Mouse (Mus musculus) heart, embryonic 13.5 days (tissue): ENCODE results near the gene Ppp1cc. TPM values are rescaled to one million over a fixed set of nuclear protein-coding genes. Genes with fewer than 3 reads are reported as not detected.
"Not testable (repeated sequence)": the region's sequence is repeated elsewhere in the genome, so short reads cannot be mapped to it uniquely, and the experiment has no call there.

ENCODE experiments used
- ATAC-seq: fragments of 200-750 bp; cut with Nextera tagmentation; 2 replicates; pipeline ENCODE4 v1.8.0; 2017; ENCODE audit warnings: moderate TSS enrichment; ENCODE audit not compliant: insufficient number of reproducible peaks, low FRiP score, low TSS enrichment; ENCODE audit errors: extremely low read depth
- H3K27ac ChIP-seq: fragments of 300-500 bp; sonication (generic); replicated peaks from 2 replicates; pipeline ENCODE4 v1.5.1; 2015; ENCODE audit warnings: moderate library complexity, mild to moderate bottlenecking, inconsistent platforms
- H3K27me3 ChIP-seq: fragments of 300-500 bp; sonication (generic); replicated peaks from 2 replicates; pipeline ENCODE4 v1.6.1; 2015; ENCODE audit warnings: mild to moderate bottlenecking, inconsistent platforms
- H3K36me3 ChIP-seq: fragments of 300-500 bp; sonication (generic); 2 replicates; pipeline ENCODE4 v1.6.1; 2015; ENCODE audit warnings: mild to moderate bottlenecking, inconsistent platforms
- H3K4me1 ChIP-seq: fragments of 300-500 bp; sonication (generic); 2 replicates; pipeline ENCODE4 v1.6.1; 2015; ENCODE audit warnings: inconsistent platforms
- H3K4me2 ChIP-seq: fragments of 300-500 bp; sonication (generic); 2 replicates; pipeline ENCODE4 v1.6.1; 2015; ENCODE audit warnings: inconsistent platforms, mild to moderate bottlenecking, moderate library complexity
- H3K4me3 ChIP-seq: fragments of 300-500 bp; sonication (generic); 2 replicates; pipeline ENCODE4 v1.5.1; 2015; ENCODE audit warnings: moderate library complexity, mild to moderate bottlenecking, inconsistent platforms
- H3K9ac ChIP-seq: fragments of 300-500 bp; sonication (generic); 2 replicates; pipeline ENCODE4 v1.6.1; 2015; ENCODE audit warnings: inconsistent platforms, mild to moderate bottlenecking, moderate library complexity
- H3K9me3 ChIP-seq: fragments of 300-500 bp; sonication (generic); 2 replicates; pipeline ENCODE4 v1.6.1; 2016; ENCODE audit warnings: inconsistent platforms
- WGBS: fragments of 180-500 bp; shearing (Covaris S2); methylation state at CpG from one replicate; pipeline ENCODE4 v1.1.7; 2015; ENCODE audit warnings: mixed read lengths; 5-methylcytosine and 5-hydroxymethylcytosine counted together
- polyA plus RNA-seq: library from polyadenylated mRNA; unstranded; fragments of >200 nt; fragmentation: Nextera tagmentation; extraction: Ambion mirVana; gene quantifications from 2 replicates; pipeline ENCODE4 v1.2.1, GENCODE M21; 2015

Ppp1cc gene
- polyA plus RNA-seq, 1 experiment from 2014 or later, result 190 TPM

GRCm38 (mm10) chr5:122201904-122202303, 43.8 kb downstream of the Ppp1cc start:
- Histone ChIP-seq H3K4me3 (no peak overlapping the region), H3K4me1 (no peaks in the 10 kb centered on the region), H3K4me2 (no peak overlapping the region), H3K9me3 (peaks cover 8% of the 10 kb centered on the region), H3K36me3 (no peaks in the 10 kb centered on the region), H3K9ac (no peak overlapping the region), H3K27me3 (no peaks in the 10 kb centered on the region), H3K27ac (no peak overlapping the region)
- ATAC-seq, result no peak
- WGBS, result 70% methylated on average over 6 of the region's 6 CpGs

GRCm38 (mm10) chr5:122204180-122204579, 46.1 kb downstream of the Ppp1cc start:
- Histone ChIP-seq H3K27me3 (0 out of 2 replicates have a peak, but pooled peaks cover 3% of the 10 kb centered on the region), H3K27ac (no peak overlapping the region), H3K9ac (no peak overlapping the region), H3K4me1 (peaks cover 4% of the 10 kb centered on the region), H3K4me2 (no peak overlapping the region), H3K4me3 (no peak overlapping the region), H3K36me3 (no peaks in the 10 kb centered on the region), H3K9me3 (peaks cover 8% of the 10 kb centered on the region)
- no peak for ATAC-seq
- 57% methylated on average over 2 of the region's 2 CpGs for WGBS

GRCm38 (mm10) chr5:122206475-122206874, 48.4 kb downstream of the Ppp1cc start, which contains the start of gene Hvcn1:
Gene Hvcn1, plus strand, starts transcription at chr5:122206804.
- Histone ChIP-seq H3K4me2 (no peak within 1 kb of the TSS), H3K27me3 (peaks cover 3% of the 10 kb centered on the region; the same call in 1 of the 2 replicates), H3K27ac (no peak within 1 kb of the TSS), H3K9me3 (no peaks in the 10 kb centered on the region), H3K4me1 (peaks cover 14% of the 10 kb centered on the region), H3K4me3 (no peak within 1 kb of the TSS), H3K36me3 (no peaks in the 10 kb centered on the region), H3K9ac (no peak within 1 kb of the TSS)
- WGBS, result 65% methylated on average over 4 of the region's 4 CpGs
- no peak for ATAC-seq

GRCm38 (mm10) chr5:122208909-122209308, 50.8 kb downstream of the Ppp1cc start:
- no peaks in the 10 kb centered on the region for H3K36me3 ChIP-seq
- peaks cover 14% of the 10 kb centered on the region for H3K4me1 ChIP-seq
- no peaks in the 10 kb centered on the region for H3K9me3 ChIP-seq
- no peak overlapping the region for H3K4me3 ChIP-seq
- H3K27ac ChIP-seq, result no peak overlapping the region
- H3K27me3 ChIP-seq, result peaks cover 3% of the 10 kb centered on the region; the same call in 1 of the 2 replicates
- H3K9ac ChIP-seq, result peak overlapping the region; percentile 75
- H3K4me2 ChIP-seq, result peak overlapping the region; percentile 75
- 53% methylated on average over 6 of the region's 6 CpGs for WGBS
- ATAC-seq, result no peak

- Histone ChIP-seq H3K27ac (no peak overlapping the region; the same call in 1 of the 2 replicates), H3K4me1 (peaks cover 14% of the 10 kb centered on the region), H3K9me3 (no peaks in the 10 kb centered on the region), H3K9ac (peak overlapping the region; percentile 75), H3K27me3 (peaks cover 3% of the 10 kb centered on the region; the same call in 1 of the 2 replicates), H3K4me2 (peak overlapping the region; percentile 75), H3K4me3 (peak overlapping the region; percentile 51), H3K36me3 (no peaks in the 10 kb centered on the region)
- 5% methylated on average over 21 of the region's 21 CpGs for WGBS
- peak; percentile 19; the same call in 1 of the 2 replicates for ATAC-seq
These were observed 51.7 kb downstream of the Ppp1cc start for GRCm38 (mm10) chr5:122209591-122210368.

GRCm38 (mm10) chr5:122210890-122211289, 52.8 kb downstream of the Ppp1cc start:
- ATAC-seq, result no peak

GRCm38 (mm10) chr5:122212125-122212524, 54.0 kb downstream of the Ppp1cc start:
- H3K4me2 ChIP-seq, result no peak overlapping the region
- H3K9me3 ChIP-seq, result no peaks in the 10 kb centered on the region
- no peak for ATAC-seq
- H3K4me1 ChIP-seq, result peaks cover 14% of the 10 kb centered on the region
- no peak overlapping the region for H3K9ac ChIP-seq
- no peaks in the 10 kb centered on the region for H3K36me3 ChIP-seq
- peaks cover 3% of the 10 kb centered on the region; the same call in 1 of the 2 replicates for H3K27me3 ChIP-seq
- H3K4me3 ChIP-seq, result no peak overlapping the region
- 72% methylated on average over 8 of the region's 8 CpGs for WGBS
- H3K27ac ChIP-seq, result no peak overlapping the region

More at GRCm38 (mm10) chr5:122210890-122211289, 52.8 kb downstream of the Ppp1cc start:
- WGBS, result 86% methylated on average over 8 of the region's 8 CpGs
- no peaks in the 10 kb centered on the region for H3K9me3 ChIP-seq
- no peak overlapping the region for H3K4me2 ChIP-seq
- H3K4me3 ChIP-seq, result no peak overlapping the region
- H3K27me3 ChIP-seq, result peaks cover 3% of the 10 kb centered on the region; the same call in 1 of the 2 replicates
- peaks cover 14% of the 10 kb centered on the region for H3K4me1 ChIP-seq
- H3K9ac ChIP-seq, result no peak overlapping the region
- H3K27ac ChIP-seq, result no peak overlapping the region
- H3K36me3 ChIP-seq, result no peaks in the 10 kb centered on the region

GRCm38 (mm10) chr5:122212820-122213219, 54.7 kb downstream of the Ppp1cc start:
- not testable (repeated sequence) for H3K27ac ChIP-seq, H3K4me2 ChIP-seq, H3K9ac ChIP-seq, H3K27me3 ChIP-seq, H3K4me3 ChIP-seq, H3K36me3 ChIP-seq, ATAC-seq, H3K9me3 ChIP-seq
- peaks cover 14% of the 10 kb centered on the region for H3K4me1 ChIP-seq
- WGBS, result 96% methylated on average over 1 of the region's 1 CpGs

- Histone ChIP-seq H3K27me3 (no peaks in the 10 kb centered on the region; the same call in 1 of the 2 replicates), H3K9ac (no peak overlapping the region), H3K4me2 (no peak overlapping the region), H3K9me3 (no peaks in the 10 kb centered on the region), H3K4me3 (no peak overlapping the region), H3K4me1 (peaks cover 13% of the 10 kb centered on the region), H3K36me3 (no peaks in the 10 kb centered on the region), H3K27ac (no peak overlapping the region)
- ATAC-seq, result no peak
- 88% methylated on average over 6 of the region's 6 CpGs for WGBS
These were observed 55.8 kb downstream of the Ppp1cc start for GRCm38 (mm10) chr5:122213861-122214260.

- H3K9ac ChIP-seq, result no peak overlapping the region
- WGBS, result 86% methylated on average over 6 of the region's 6 CpGs
- no peak overlapping the region for H3K4me3 ChIP-seq
- no peaks in the 10 kb centered on the region for H3K27me3 ChIP-seq
- H3K4me2 ChIP-seq, result no peak overlapping the region
- H3K4me1 ChIP-seq, result peaks cover 12% of the 10 kb centered on the region
- H3K9me3 ChIP-seq, result no peaks in the 10 kb centered on the region
- ATAC-seq, result no peak
- H3K27ac ChIP-seq, result no peak overlapping the region
- no peaks in the 10 kb centered on the region for H3K36me3 ChIP-seq
These were observed 59.6 kb downstream of the Ppp1cc start for GRCm38 (mm10) chr5:122217636-122218035.

GRCm38 (mm10) chr5:122218109-122218905, 60.2 kb downstream of the Ppp1cc start:
- Histone ChIP-seq H3K9ac (no peak overlapping the region), H3K4me3 (no peak overlapping the region), H3K4me1 (peaks cover 12% of the 10 kb centered on the region), H3K27me3 (no peaks in the 10 kb centered on the region), H3K4me2 (no peak overlapping the region), H3K9me3 (no peaks in the 10 kb centered on the region), H3K36me3 (no peaks in the 10 kb centered on the region), H3K27ac (no peak overlapping the region)
- ATAC-seq, result no peak
- WGBS, result 76% methylated on average over 12 of the region's 12 CpGs
